Mouse (Mus musculus) forebrain, embryonic 16.5 days (tissue): ENCODE results near the gene Trim33. TPM values are rescaled to one million over a fixed set of nuclear protein-coding genes. Genes with fewer than 3 reads are reported as not detected.

Source experiments
- ATAC-seq: fragments of 200-750 bp; cut with Nextera tagmentation; 2 replicates; pipeline ENCODE4 v1.8.0; 2017; ENCODE audit warnings: mild to moderate bottlenecking, moderate library complexity
- H3K27ac ChIP-seq: fragments of 300-500 bp; sonication (generic); 2 replicates; pipeline ENCODE4 v1.5.1; 2014; ENCODE audit warnings: low read length, control low read depth
- H3K27me3 ChIP-seq: fragments of 300-500 bp; sonication (generic); replicated peaks from 2 replicates; pipeline ENCODE4 v1.6.1; 2014; ENCODE audit warnings: low read length; ENCODE audit not compliant: control insufficient read depth, insufficient read depth
- H3K36me3 ChIP-seq: fragments of 300-500 bp; sonication (generic); 2 replicates; pipeline ENCODE4 v1.6.1; 2014; ENCODE audit not compliant: control insufficient read depth, insufficient read depth
- H3K4me1 ChIP-seq: fragments of 300-500 bp; sonication (generic); replicated peaks from 2 replicates; pipeline ENCODE4 v1.6.1; 2014; ENCODE audit warnings: low read length; ENCODE audit not compliant: control insufficient read depth, insufficient read depth
- H3K4me2 ChIP-seq: fragments of 300-500 bp; sonication (generic); 2 replicates; pipeline ENCODE4 v1.6.1; 2014; ENCODE audit warnings: mild to moderate bottlenecking, low read length, control low read depth
- H3K4me3 ChIP-seq: fragments of 300-500 bp; sonication (generic); replicated peaks from 2 replicates; pipeline ENCODE4 v1.5.1; 2014; ENCODE audit warnings: mild to moderate bottlenecking, low read length, control low read depth
- H3K9ac ChIP-seq: fragments of 300-500 bp; sonication (generic); replicated peaks from 2 replicates; pipeline ENCODE4 v1.6.1; 2014; ENCODE audit warnings: low read depth, low read length, control low read depth
- H3K9me3 ChIP-seq: fragments of 300-500 bp; sonication (generic); 2 replicates; pipeline ENCODE4 v1.6.1; 2016; ENCODE audit warnings: low read length; ENCODE audit not compliant: control insufficient read depth
- WGBS: fragments of 180-500 bp; shearing (Covaris S2); extraction: QIAGEN DNeasy Blood & Tissue Kit; methylation state at CpG from one replicate; pipeline ENCODE4 v1.1.7; 2014; 5-methylcytosine and 5-hydroxymethylcytosine counted together
- polyA plus RNA-seq: library from polyadenylated mRNA; unstranded; fragments of >200 nt; fragmentation: Nextera tagmentation; extraction: Ambion mirVana; gene quantifications from 2 replicates; pipeline ENCODE4 v1.2.1, GENCODE M21; 2015

The Trim33 gene
- polyA plus RNA-seq, 1 experiment from 2014 or later = 39.1 TPM

- Histone ChIP-seq H3K9ac (peak overlapping the region; percentile 94), H3K4me2 (peak overlapping the region; percentile 53), H3K27ac (peak overlapping the region; percentile 100), H3K4me3 (peak overlapping the region; percentile 99), H3K36me3 (no peaks in the 10 kb centered on the region), H3K27me3 (no peaks in the 10 kb centered on the region), H3K9me3 (no peaks in the 10 kb centered on the region), H3K4me1 (peaks cover 20% of the 10 kb centered on the region)
- ATAC-seq = no peak
- 9% methylated on average over 11 of the region's 11 CpGs for WGBS
Measured at GRCm38 (mm10) chr3:103278561-103279181, 422 bp upstream of the Trim33 start.

DNA sequence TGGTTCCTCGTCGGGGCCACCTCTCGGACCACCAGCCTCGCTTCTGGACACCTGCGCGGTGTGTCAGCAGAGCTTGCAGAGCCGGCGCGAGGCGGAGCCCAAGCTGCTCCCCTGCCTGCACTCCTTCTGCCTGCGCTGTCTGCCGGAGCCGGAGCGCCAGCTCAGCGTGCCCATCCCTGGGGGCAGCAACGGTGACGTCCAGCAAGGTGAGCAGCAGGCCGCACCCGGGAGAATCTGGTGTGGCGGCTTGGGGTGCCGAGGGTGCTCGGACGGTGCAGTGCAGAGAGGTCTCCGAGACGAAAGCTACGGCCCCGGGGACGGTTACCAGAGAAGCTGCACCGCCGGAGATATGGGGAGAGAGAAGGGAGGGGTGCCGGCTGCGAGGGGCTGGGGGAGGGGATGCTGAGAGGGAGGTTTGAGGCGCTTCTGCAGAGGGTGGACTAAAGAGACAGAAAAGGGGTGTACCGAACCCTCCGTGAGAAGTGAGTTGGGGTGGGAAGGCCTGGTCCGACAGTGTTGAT, 1.2 kb downstream of the Trim33 start:
- ATAC-seq = peak; percentile 61
- Histone ChIP-seq H3K36me3 (no peaks in the 10 kb centered on the region), H3K4me3 (peak overlapping the region; percentile 99), H3K9me3 (no peaks in the 10 kb centered on the region), H3K27ac (peak overlapping the region; percentile 100), H3K27me3 (no peaks in the 10 kb centered on the region), H3K4me1 (peaks cover 20% of the 10 kb centered on the region), H3K9ac (peak overlapping the region; percentile 94), H3K4me2 (peak overlapping the region; percentile 99)
- under 1% methylated on average over 36 of the region's 36 CpGs for WGBS

DNA sequence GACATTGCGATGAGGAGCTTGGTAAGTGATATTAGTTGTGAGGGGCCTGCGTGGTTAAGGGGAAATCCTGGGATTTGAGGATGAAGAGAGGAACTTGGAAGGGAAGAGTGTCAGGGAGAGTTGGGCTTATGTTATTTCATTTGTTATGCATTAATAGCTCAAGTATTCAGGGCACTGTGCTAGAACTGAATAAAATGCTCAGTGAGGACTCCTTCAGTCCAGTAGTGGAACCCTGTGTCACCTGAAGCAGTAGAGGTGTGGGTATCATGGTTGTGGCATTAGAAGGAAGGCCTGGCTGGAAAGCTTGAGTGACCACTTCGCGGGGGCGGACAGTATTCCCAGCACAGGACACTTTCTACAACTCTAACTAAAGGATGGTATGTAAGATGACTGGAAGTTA, 1.8 kb downstream of the Trim33 start:
- no peaks in the 10 kb centered on the region for H3K36me3 ChIP-seq
- peak overlapping the region; percentile 99 for H3K4me2 ChIP-seq
- no peaks in the 10 kb centered on the region for H3K27me3 ChIP-seq
- peak overlapping the region; percentile 94 for H3K9ac ChIP-seq
- H3K4me3 ChIP-seq = peak overlapping the region; percentile 99
- no peaks in the 10 kb centered on the region for H3K9me3 ChIP-seq
- H3K4me1 ChIP-seq = peaks cover 20% of the 10 kb centered on the region
- H3K27ac ChIP-seq = peak overlapping the region; percentile 100; the same call in 1 of the 2 replicates
- WGBS = 27% methylated on average over 5 of the region's 5 CpGs
- ATAC-seq = no peak

DNA sequence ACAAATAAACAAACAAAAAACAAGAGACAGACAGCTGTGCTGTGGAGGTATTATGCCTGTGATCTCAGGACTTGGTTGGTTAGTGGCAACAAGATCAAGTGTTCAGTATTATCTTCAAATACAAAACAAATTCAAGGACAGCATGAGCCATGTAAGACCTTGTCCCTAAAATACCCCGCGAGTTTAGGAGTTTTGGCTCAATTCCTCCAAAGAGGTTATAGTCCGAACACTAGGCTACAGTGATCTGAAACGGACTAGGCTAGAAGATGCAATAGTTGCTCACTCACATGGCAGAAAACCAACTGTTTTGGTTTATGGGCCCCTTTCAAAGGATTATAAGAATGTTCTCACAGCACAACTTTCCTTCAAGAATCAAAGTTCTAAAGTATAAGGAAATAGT, 9.7 kb downstream of the Trim33 start:
- no peak for ATAC-seq
- Histone ChIP-seq H3K27ac (no peak overlapping the region), H3K9ac (no peak overlapping the region), H3K4me3 (no peak overlapping the region), H3K36me3 (no peaks in the 10 kb centered on the region), H3K4me1 (no peaks in the 10 kb centered on the region), H3K9me3 (no peaks in the 10 kb centered on the region; the same call in 1 of the 2 replicates), H3K4me2 (no peak overlapping the region), H3K27me3 (no peaks in the 10 kb centered on the region)
- WGBS = 89% methylated on average over 4 of the region's 4 CpGs

DNA sequence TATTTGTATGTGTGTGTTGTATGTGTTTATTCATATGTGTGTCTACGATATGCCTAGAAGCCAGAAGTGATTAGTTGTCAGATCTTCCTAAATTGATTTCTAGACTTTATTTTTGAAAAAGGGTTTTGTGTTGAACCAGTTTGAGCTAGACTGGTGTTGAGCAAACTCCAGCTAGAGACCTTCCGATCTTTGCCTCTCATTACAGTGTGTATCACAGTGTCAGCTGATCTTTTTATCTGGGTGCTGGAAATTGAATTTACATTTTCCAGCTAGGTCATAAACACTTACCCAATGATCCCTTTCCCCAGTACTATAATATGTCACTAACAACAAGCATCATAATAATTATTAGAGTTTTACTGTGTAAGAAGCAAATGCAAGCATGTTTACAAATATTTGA, 12.0 kb downstream of the Trim33 start:
- Histone ChIP-seq H3K4me3 (no peak overlapping the region), H3K9me3 (no peaks in the 10 kb centered on the region; the same call in 1 of the 2 replicates), H3K27me3 (no peaks in the 10 kb centered on the region), H3K4me1 (no peaks in the 10 kb centered on the region), H3K27ac (no peak overlapping the region), H3K9ac (no peak overlapping the region), H3K36me3 (no peaks in the 10 kb centered on the region), H3K4me2 (no peak overlapping the region)
- 96% methylated on average over 2 of the region's 2 CpGs for WGBS
- no peak for ATAC-seq

GRCm38 (mm10) chr3:103305411-103305982, 26.4 kb downstream of the Trim33 start:
- no peak for ATAC-seq
- Histone ChIP-seq H3K27me3 (no peaks in the 10 kb centered on the region), H3K4me1 (0 out of 2 replicates have a peak, but pooled peaks cover 5% of the 10 kb centered on the region)

DNA sequence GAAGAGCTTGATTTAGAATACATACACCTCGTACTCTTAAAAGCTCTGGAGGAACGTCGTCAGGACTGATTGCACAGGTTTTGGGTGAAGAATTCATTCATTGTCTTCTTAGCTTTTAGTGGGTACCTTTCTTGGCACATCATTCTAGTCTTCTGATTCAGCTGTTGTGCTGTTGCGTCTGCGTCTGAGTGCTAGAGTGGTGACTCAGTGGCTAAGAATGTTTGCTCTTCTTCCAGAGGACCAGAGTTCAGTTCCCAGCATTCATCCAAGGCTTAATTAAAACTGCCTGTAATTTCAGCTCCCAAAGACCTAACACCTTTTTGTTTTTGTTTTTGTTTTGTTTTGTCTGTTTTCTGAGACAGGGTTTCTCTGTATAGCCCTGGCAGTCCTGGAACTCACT, 30.2 kb downstream of the Trim33 start:
- H3K4me3 ChIP-seq = no peak overlapping the region
- peaks cover 3% of the 10 kb centered on the region for H3K36me3 ChIP-seq
- no peak overlapping the region for H3K27ac ChIP-seq
- ATAC-seq = no peak
- no peak overlapping the region for H3K4me2 ChIP-seq
- WGBS = 45% methylated on average over 5 of the region's 5 CpGs
- H3K4me1 ChIP-seq = 0 out of 2 replicates have a peak, but pooled peaks cover 3% of the 10 kb centered on the region
- H3K9me3 ChIP-seq = no peaks in the 10 kb centered on the region
- no peaks in the 10 kb centered on the region for H3K27me3 ChIP-seq
- H3K9ac ChIP-seq = no peak overlapping the region

More at GRCm38 (mm10) chr3:103305411-103305982, 26.4 kb downstream of the Trim33 start:
- Histone ChIP-seq H3K9me3 (no peaks in the 10 kb centered on the region), H3K4me3 (no peak overlapping the region), H3K27ac (no peak overlapping the region), H3K36me3 (no peaks in the 10 kb centered on the region), H3K4me2 (no peak overlapping the region), H3K9ac (no peak overlapping the region)
- WGBS = 86% methylated on average over 6 of the region's 6 CpGs

DNA sequence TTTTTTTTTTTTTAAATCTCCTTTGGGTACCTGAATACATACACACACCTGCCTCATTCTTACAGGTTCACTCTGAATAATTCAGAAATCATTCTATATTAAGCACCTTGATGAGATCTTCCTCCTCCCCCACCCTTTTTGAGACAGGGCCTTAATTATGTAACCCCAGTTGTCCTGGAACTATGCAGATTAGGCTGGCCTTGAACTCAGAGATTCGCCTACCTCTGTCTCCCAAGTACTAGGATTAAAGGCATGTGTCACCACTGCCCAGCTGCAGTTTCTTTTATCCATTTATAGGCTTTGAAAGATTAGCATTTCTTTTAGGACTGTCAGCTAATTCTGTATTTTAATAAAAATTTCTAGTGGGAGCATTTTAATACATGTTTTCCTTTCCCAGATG, 30.7 kb downstream of the Trim33 start:
- H3K27me3 ChIP-seq = no peaks in the 10 kb centered on the region
- no peak for ATAC-seq
- no peak overlapping the region for H3K27ac ChIP-seq
- H3K36me3 ChIP-seq = peaks cover 3% of the 10 kb centered on the region
- H3K4me1 ChIP-seq = 0 out of 2 replicates have a peak, but pooled peaks cover 3% of the 10 kb centered on the region
- 57% methylated on average over 1 of the region's 1 CpGs for WGBS
- no peaks in the 10 kb centered on the region for H3K9me3 ChIP-seq
- H3K4me2 ChIP-seq = no peak overlapping the region
- H3K9ac ChIP-seq = no peak overlapping the region
- no peak overlapping the region for H3K4me3 ChIP-seq

GRCm38 (mm10) chr3:103314291-103314690, 35.2 kb downstream of the Trim33 start:
- H3K4me1 ChIP-seq = no peaks in the 10 kb centered on the region
- H3K4me2 ChIP-seq = no peak overlapping the region
- H3K27me3 ChIP-seq = no peaks in the 10 kb centered on the region
- no peaks in the 10 kb centered on the region for H3K9me3 ChIP-seq
- H3K4me3 ChIP-seq = no peak overlapping the region
- H3K27ac ChIP-seq = no peak overlapping the region
- ATAC-seq = no peak
- peaks cover 3% of the 10 kb centered on the region for H3K36me3 ChIP-seq
- H3K9ac ChIP-seq = no peak overlapping the region
